Mouse (Mus musculus) CH12.LX (cell line): Measurements from ENCODE around the gene Tob1.

Source experiments
- CTCF ChIP-seq, 2 experiments: IDR thresholded peaks in 1 of 2; conservative IDR thresholded peaks in 1 of 2; 2 replicates each; pipeline ENCODE4 v1.5.1; 2011 to 2012; ENCODE audit warnings: low read depth in 2 of 2, low read length in 2 of 2, improper control_type of control experiment in 1 of 2, inconsistent platforms in 1 of 2, mild to moderate bottlenecking in 1 of 2, moderate library complexity in 1 of 2
- JUN ChIP-seq: IDR thresholded peaks from 2 replicates; pipeline ENCODE4 v1.6.1; 2011; ENCODE audit warnings: low read depth, mild to moderate bottlenecking, low read length, improper control_type of control experiment, moderate library complexity; ENCODE audit not compliant: insufficient read depth

- TF ChIP-seq JUN (no peak), CTCF (conservative IDR thresholded peaks at IDR 0.05 in 1 of 2, IDR thresholded peaks at IDR 0.05 in 1 of 2; ENCODE audit: low read depth in 2 of 2, low read length in 2 of 2) (no peak)
Measured at GRCm38 (mm10) chr11:94165745-94166144, 45.5 kb upstream of the Tob1 start.
